Mouse (Mus musculus) ES-Bruce4 (cell line): ENCODE data around the gene Fam43a. TPM values are rescaled to one million over a fixed set of nuclear protein-coding genes. Genes with fewer than 3 reads are reported as not detected.

Experiments used
- H3K27ac ChIP-seq: 2 replicates; pipeline ENCODE4 v1.5.1; 2012; ENCODE audit warnings: low read length, inconsistent platforms; ENCODE audit not compliant: insufficient read depth
- H3K27me3 ChIP-seq: 2 replicates; pipeline ENCODE4 v1.6.1; 2012; ENCODE audit warnings: mild to moderate bottlenecking, low read length, inconsistent platforms; ENCODE audit not compliant: control insufficient read depth, poor library complexity, insufficient read depth, severe bottlenecking
- H3K36me3 ChIP-seq: 2 replicates; pipeline ENCODE4 v1.6.1; 2012; ENCODE audit warnings: inconsistent platforms, mild to moderate bottlenecking, low read length, moderate library complexity; ENCODE audit not compliant: control insufficient read depth, poor library complexity, insufficient read depth, severe bottlenecking
- H3K4me1 ChIP-seq: one replicate; pipeline ENCODE4 v1.8.1; 2011; ENCODE audit warnings: low read length; ENCODE audit not compliant: control insufficient read depth, insufficient read depth
- H3K4me3 ChIP-seq: 2 replicates; pipeline ENCODE4 v1.5.1; 2011; ENCODE audit warnings: low read depth, mild to moderate bottlenecking, low read length
- H3K9ac ChIP-seq: 2 replicates; pipeline ENCODE4 v1.6.1; 2012; ENCODE audit warnings: low read depth, mild to moderate bottlenecking, inconsistent platforms; ENCODE audit not compliant: poor library complexity, severe bottlenecking
- H3K9me3 ChIP-seq: replicated peaks from 2 replicates; pipeline ENCODE4 v1.6.1; 2012; ENCODE audit warnings: mild to moderate bottlenecking, low read length, inconsistent platforms; ENCODE audit not compliant: control insufficient read depth, poor library complexity, insufficient read depth, severe bottlenecking
- CTCF ChIP-seq: IDR thresholded peaks from one replicate; pipeline ENCODE4 v1.8.1; 2011; ENCODE audit warnings: low read depth, low read length
- EP300 ChIP-seq: IDR thresholded peaks from 2 replicates; pipeline ENCODE4 v1.6.1; 2011; ENCODE audit warnings: low read depth, low read length; ENCODE audit not compliant: insufficient read depth
- POLR2A ChIP-seq: IDR thresholded peaks from one replicate; pipeline ENCODE4 v1.8.1; 2011; ENCODE audit warnings: low read length; ENCODE audit not compliant: insufficient read depth
- polyA plus RNA-seq: library from polyadenylated mRNA; stranded (reverse); fragments of >200 nt; gene quantifications from 2 replicates; pipeline ENCODE4 v1.2.4, GENCODE M21; 2011; ENCODE audit warnings: low read depth; ENCODE audit not compliant: missing spikeins, insufficient read depth, insufficient read length

Fam43a gene
- polyA plus RNA-seq, 1 experiment: 15.8 TPM

- TF ChIP-seq POLR2A (no peak), CTCF (peak; percentile 60), EP300 (0 out of 2 replicates have a peak, but pooled peaks have one; percentile 8)
- Histone ChIP-seq H3K9ac (no peak overlapping the region), H3K36me3 (no peaks in the 10 kb centered on the region), H3K4me1 (peaks cover 3% of the 10 kb centered on the region), H3K4me3 (no peak overlapping the region), H3K27me3 (no peaks in the 10 kb centered on the region), H3K27ac (peak overlapping the region; percentile 96), H3K9me3 (peaks cover 16% of the 10 kb centered on the region)
Measured at GRCm38 (mm10) chr16:30642229-30642628, 42.7 kb downstream of the Fam43a start.

- peaks cover 3% of the 10 kb centered on the region for H3K4me1 ChIP-seq
- no peaks in the 10 kb centered on the region for H3K36me3 ChIP-seq
- H3K27me3 ChIP-seq: no peaks in the 10 kb centered on the region
- H3K27ac ChIP-seq: peak overlapping the region; percentile 95
- no peak overlapping the region for H3K4me3 ChIP-seq
- TF ChIP-seq CTCF: no peak
- no peak overlapping the region for H3K9ac ChIP-seq
- H3K9me3 ChIP-seq: peaks cover 21% of the 10 kb centered on the region
Measured at GRCm38 (mm10) chr16:30644981-30645380, 45.5 kb downstream of the Fam43a start.

DNA sequence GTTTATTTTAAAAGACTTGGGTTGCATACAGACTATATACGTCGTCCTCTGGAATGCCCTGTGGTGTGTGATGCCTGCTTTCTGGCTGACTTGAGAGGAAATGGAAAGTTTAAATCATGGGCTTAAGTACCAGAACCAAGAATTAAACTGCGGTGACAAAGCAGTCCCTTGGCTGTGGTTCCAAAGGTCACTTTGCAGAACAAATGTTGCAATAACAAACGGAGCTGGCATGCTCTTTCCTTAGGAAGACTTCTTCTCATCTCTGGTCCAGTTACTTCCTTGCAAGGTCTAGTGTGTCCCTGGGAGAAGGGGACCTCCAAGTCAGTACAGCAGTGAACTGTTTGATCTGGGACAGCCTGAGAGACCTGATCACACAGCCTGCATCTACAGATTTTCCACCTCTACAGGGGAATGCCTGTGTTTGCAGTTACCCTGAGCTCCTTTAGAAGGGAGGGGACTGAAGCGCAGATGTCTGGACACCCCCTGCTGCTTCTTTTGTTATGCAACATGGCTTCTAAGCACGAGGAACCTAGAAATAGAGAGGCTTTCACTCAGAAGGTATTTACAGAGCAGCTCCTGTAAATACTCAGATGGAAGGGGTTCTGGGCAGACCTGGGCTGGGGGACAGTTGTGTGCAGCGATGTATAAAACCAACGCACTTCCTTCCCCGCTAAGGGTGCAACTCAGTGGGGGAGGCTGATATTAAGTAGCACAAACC lies 46.5 kb downstream of the Fam43a start:
- Histone ChIP-seq H3K4me1 (peaks cover 3% of the 10 kb centered on the region), H3K9me3 (peaks cover 21% of the 10 kb centered on the region), H3K27ac (peak overlapping the region; percentile 95), H3K36me3 (no peaks in the 10 kb centered on the region), H3K4me3 (no peak overlapping the region), H3K9ac (no peak overlapping the region), H3K27me3 (no peaks in the 10 kb centered on the region)
- peak; percentile 87 for TF ChIP-seq EP300
- no peak for TF ChIP-seq POLR2A

- Histone ChIP-seq H3K9me3 (peaks cover 21% of the 10 kb centered on the region), H3K27ac (no peak overlapping the region), H3K4me3 (no peak overlapping the region), H3K36me3 (no peaks in the 10 kb centered on the region), H3K9ac (no peak overlapping the region), H3K4me1 (peaks cover 3% of the 10 kb centered on the region), H3K27me3 (no peaks in the 10 kb centered on the region)
- peak; percentile 86 for TF ChIP-seq EP300
- no peak for TF ChIP-seq POLR2A
- TF ChIP-seq CTCF: no peak
Measured at GRCm38 (mm10) chr16:30646856-30647255, 47.3 kb downstream of the Fam43a start.

GRCm38 (mm10) chr16:30651292-30651691 lies 51.8 kb downstream of the Fam43a start:
- peaks cover 4% of the 10 kb centered on the region; the same call in 1 of the 2 replicates for H3K9me3 ChIP-seq
- H3K27me3 ChIP-seq: no peaks in the 10 kb centered on the region
- H3K36me3 ChIP-seq: no peaks in the 10 kb centered on the region
- no peak overlapping the region for H3K9ac ChIP-seq
- no peak overlapping the region for H3K4me3 ChIP-seq
- TF ChIP-seq POLR2A (no peak), CTCF (no peak), EP300 (no peak)
- no peak overlapping the region for H3K27ac ChIP-seq
- H3K4me1 ChIP-seq: peaks cover 4% of the 10 kb centered on the region

Other genes with a start within 250 kb of the Fam43a start
- gene Atp13a3, start 193.7 kb upstream of the Fam43a start, polyA plus RNA-seq: 139 and 151 TPM in 2 replicates
- gene Tmem44, start 48.9 kb upstream of the Fam43a start, polyA plus RNA-seq: 4.2 and 5.4 TPM in 2 replicates
- gene Lsg1, start 12.1 kb upstream of the Fam43a start, polyA plus RNA-seq: 70.9 and 73.3 TPM in 2 replicates